Mouse (Mus musculus) liver, embryonic 14.5 days (tissue): ENCODE measurements around the gene Gpatch2l.

Experiments used
- CTCF ChIP-seq: IDR thresholded peaks from 2 replicates; pipeline ENCODE4 v1.5.1; 2016; ENCODE audit warnings: antibody characterized with exemption, low read depth, control low read depth
- EP300 ChIP-seq: IDR thresholded peaks from 2 replicates; pipeline ENCODE4 v1.6.1; 2016; ENCODE audit warnings: antibody characterized with exemption, low read depth

- no peak for TF ChIP-seq CTCF
- TF ChIP-seq EP300: no peak
Observed at GRCm38 (mm10) chr12:86242563-86242962, 905 bp downstream of the Gpatch2l start.
